Mouse (Mus musculus): ENCODE data around the gene Zcchc7. TPM values are rescaled to one million over a fixed set of nuclear protein-coding genes. Genes with fewer than 3 reads are reported as not detected.
"Not testable (repeated sequence)": the region's sequence is repeated elsewhere in the genome, so short reads cannot be mapped to it uniquely, and the experiment has no call there.

Gene Zcchc7
- polyA plus RNA-seq, 1 experiment from 2014 or later: 24.7 TPM

DNA sequence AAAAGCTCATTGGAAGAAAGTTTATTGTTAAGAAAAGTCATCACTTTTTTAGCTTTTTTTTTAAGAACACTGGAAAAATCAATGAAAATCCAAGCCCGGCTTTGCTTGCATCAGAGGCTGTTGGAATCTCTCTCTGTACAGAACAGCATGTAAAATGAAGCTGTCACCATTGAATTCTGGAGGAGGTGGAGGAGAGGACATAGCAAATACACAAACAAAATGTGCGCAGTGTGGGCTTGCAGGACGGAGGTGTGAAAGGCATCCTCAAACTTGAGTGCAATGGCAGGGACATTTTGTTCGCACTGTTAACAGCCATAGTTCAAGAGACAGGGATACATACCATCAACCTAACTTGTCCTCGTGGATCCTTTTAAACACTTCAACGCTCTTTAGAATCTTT lies 176.1 kb downstream of the Zcchc7 start:
- 95% methylated on average over 6 of the region's 6 CpGs for WGBS
- Histone ChIP-seq H3K4me3 (no peak overlapping the region), H3K27me3 (ENCODE audit: poor library complexity, severe bottlenecking) (no peaks in the 10 kb centered on the region), H3K36me3 (replicated peaks) (peaks cover 51% of the 10 kb centered on the region), H3K9me3 (no peaks in the 10 kb centered on the region), H3K27ac (no peak overlapping the region), H3K4me1 (no peaks in the 10 kb centered on the region)
- no peak for DNase-seq (ENCODE audit: extremely low spot score, low spot score)

DNA sequence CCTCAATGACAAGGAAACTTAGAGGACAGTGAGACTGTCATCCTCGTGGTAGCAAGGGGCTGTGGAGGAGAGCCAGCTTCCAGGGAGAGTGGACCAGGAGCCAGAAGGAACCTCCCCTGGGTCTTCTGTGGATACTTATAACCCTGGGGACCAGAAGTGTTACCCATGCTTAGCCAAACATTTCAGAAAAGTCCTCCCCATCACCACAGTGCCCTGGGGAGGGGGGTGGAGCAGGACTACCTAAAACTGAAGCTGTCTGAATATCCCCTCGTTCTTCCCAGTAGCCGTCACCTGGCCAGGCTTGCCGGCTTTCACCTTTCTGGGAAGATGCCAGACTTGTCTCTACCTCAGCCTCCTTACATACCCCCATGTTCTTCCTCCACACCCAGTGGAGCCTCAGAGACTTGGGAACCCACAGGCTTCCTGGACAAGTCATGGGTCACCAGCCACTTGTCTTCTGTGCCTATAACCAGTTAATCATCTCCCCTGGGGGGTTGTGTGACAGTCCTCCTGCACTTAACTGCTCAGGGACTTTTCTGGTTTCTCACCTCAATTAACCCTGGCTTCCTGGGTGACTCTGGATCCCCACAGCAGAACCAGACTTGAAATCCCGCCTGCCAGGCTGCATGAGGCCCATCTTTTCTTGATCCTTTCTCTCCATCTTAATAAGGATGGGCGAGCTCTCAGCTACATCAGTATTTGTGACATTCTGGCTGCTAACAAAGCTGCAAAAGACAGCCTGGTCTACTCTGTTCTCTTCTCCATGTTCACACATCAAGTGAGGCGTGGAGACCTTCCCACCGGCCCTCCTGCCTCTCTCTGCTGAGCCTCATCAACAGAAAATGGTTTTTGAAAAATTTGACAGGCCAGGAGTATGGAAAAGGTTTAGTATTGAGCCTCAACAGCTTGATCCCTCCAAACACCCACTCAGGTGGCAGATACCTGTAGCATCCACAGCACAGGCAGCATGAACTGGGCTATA lies 183.0 kb downstream of the Zcchc7 start:
- Histone ChIP-seq H3K36me3 (replicated peaks) (peaks cover 3% of the 10 kb centered on the region), H3K27ac (no peak overlapping the region), H3K4me1 (0 out of 2 replicates have a peak, but pooled peaks cover 7% of the 10 kb centered on the region), H3K9me3 (no peaks in the 10 kb centered on the region), H3K27me3 (ENCODE audit: poor library complexity, severe bottlenecking) (no peaks in the 10 kb centered on the region), H3K4me3 (no peak overlapping the region)
- no peak for DNase-seq (ENCODE audit: extremely low spot score, low spot score)
- WGBS: 78% methylated on average over 8 of the region's 8 CpGs

DNA sequence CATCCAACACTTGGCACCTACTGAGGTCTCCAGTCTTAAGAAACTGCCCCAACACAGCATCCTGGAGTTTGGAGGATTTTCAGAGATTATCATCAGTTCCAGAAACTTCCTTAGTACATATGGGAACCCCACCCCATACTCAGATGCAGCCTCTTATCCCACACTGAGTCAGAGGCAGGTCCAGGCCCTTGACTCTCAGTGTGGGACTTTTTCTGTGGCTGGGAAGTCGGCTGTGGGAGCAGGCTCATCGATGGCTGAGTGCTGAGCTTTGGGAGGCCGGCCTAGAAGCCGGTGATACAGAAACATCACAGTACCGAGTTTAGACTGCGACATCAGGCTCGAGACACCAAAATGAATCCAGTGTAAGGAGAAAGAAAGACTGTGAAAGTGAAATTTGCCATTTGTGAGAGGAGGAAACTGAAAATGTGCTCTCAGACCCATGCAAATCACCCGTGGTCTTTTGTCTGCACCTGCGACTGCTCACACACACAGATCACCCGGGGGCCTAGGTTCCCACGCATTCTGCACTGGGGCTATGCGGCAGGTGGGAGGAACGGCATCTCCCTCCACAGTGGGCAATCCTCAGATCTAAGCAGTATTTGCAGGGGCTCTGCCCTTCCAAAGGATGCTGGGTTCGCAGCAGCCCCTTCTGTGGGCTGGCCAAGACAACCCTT lies 184.0 kb downstream of the Zcchc7 start:
- no peak overlapping the region for H3K4me3 ChIP-seq
- 0 out of 2 replicates have a peak, but pooled peaks cover 7% of the 10 kb centered on the region for H3K4me1 ChIP-seq
- no peak overlapping the region for H3K27ac ChIP-seq
- H3K27me3 ChIP-seq (ENCODE audit: poor library complexity, severe bottlenecking): no peaks in the 10 kb centered on the region
- no peaks in the 10 kb centered on the region for H3K9me3 ChIP-seq
- no peak for DNase-seq (ENCODE audit: extremely low spot score, low spot score)
- 91% methylated on average over 14 of the region's 14 CpGs for WGBS
- no peaks in the 10 kb centered on the region for H3K36me3 ChIP-seq (replicated peaks)

DNA sequence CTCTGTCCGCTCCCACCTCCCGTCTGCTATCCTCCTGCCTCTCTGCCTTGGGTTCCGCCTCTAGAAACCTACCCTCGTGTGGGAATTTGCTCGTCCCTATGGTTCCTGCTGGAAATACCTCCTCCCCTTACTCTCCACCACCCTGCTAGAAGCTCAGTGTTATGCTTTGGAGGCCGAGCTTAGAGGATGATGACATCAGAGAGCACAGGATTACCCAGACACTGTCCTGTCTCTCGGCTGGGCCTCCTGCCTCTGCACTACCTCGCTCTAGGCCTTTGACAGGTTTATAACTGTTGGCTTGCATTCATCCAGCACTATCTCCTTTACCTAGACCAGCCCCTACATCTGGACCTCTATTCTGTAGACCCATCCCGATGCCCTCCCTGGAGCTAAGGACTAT lies 184.6 kb downstream of the Zcchc7 start:
- no peak for DNase-seq (ENCODE audit: extremely low spot score, low spot score)
- Histone ChIP-seq H3K9me3 (no peaks in the 10 kb centered on the region), H3K4me1 (0 out of 2 replicates have a peak, but pooled peaks cover 7% of the 10 kb centered on the region), H3K36me3 (replicated peaks) (no peaks in the 10 kb centered on the region), H3K27me3 (ENCODE audit: poor library complexity, severe bottlenecking) (no peaks in the 10 kb centered on the region), H3K4me3 (no peak overlapping the region), H3K27ac (no peak overlapping the region)
- WGBS: 81% methylated on average over 9 of the region's 9 CpGs

DNA sequence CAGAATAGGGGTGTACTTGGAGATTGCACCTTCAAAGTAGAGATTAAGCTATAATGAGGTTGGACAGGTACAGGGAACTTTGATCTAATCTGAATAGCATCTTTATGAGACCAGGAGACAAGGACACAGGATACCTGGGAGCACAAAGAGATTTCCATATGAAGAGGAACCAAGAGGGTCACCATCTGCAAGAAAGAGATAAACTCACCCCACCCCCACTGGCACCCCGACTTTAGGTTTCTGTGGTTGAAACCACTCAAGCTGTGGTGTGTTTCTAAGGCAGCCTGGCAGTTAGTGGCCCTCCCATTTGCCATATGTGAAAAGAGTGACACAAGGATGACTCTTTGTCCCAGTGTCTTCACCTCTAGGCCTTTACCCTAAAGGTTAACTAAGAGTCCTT lies 186.6 kb downstream of the Zcchc7 start:
- WGBS: 91% methylated on average over 1 of the region's 1 CpGs
- Histone ChIP-seq H3K27ac (no peak overlapping the region), H3K9me3 (no peaks in the 10 kb centered on the region), H3K4me3 (no peak overlapping the region), H3K4me1 (0 out of 2 replicates have a peak, but pooled peaks cover 7% of the 10 kb centered on the region), H3K27me3 (ENCODE audit: poor library complexity, severe bottlenecking) (no peaks in the 10 kb centered on the region), H3K36me3 (replicated peaks) (no peaks in the 10 kb centered on the region)
- no peak for DNase-seq (ENCODE audit: extremely low spot score, low spot score)

DNA sequence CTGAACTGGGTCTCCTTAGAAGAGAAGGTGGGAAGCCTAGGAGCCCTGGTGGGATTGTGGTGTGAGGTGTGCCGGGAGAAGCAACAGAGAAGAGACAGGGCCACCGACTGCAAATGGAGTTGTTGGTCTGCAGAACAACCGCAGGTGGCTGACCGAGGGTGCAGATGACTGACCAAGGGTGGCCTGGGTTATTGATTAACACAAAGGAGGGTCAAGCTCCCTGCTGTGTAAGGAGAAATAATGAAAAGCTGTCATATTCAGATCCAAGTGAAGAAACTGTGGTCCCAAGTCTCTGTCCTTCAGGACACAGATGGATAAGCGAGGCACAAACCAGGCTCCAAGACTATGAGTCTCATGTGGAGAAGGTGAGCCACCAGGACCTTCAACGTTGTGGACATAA lies 187.8 kb downstream of the Zcchc7 start:
- Histone ChIP-seq H3K27me3 (ENCODE audit: poor library complexity, severe bottlenecking) (no peaks in the 10 kb centered on the region), H3K4me3 (no peak overlapping the region), H3K27ac (no peak overlapping the region), H3K36me3 (replicated peaks) (no peaks in the 10 kb centered on the region), H3K9me3 (no peaks in the 10 kb centered on the region), H3K4me1 (0 out of 2 replicates have a peak, but pooled peaks cover 7% of the 10 kb centered on the region)
- WGBS: 90% methylated on average over 6 of the region's 6 CpGs
- no peak for DNase-seq (ENCODE audit: extremely low spot score, low spot score)

DNA sequence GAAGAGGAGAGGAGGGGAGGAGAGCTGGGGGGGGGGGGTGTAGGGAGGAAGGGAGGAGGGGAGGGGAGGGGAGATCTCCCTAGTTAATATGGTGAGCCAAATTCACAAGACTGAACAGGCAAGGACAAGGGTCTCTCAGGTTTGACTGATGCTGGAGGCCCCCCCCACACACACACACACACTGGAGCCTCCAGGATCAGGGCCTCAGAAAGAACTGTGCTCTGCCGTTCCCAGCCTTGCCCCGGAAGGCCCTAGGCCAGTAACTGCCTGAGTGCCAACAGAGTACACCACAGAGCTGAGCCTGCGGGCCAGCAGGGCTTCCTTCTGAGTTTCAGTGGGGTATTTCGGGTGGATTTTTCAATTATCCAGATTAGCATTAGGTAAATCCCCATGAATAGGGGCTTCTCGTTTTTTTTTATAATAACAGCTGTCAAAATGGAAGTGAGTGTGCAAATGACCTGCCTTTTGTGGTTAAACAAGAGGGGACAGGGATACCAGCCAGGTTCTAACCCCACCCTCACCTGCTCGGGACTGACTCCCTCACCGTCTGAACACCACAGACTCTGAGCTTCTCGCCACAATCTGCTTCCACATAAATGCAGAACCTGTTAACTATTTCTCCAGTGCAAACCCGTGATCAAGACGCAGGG lies 188.9 kb downstream of the Zcchc7 start:
- Histone ChIP-seq H3K9me3 (no peaks in the 10 kb centered on the region), H3K27ac (no peak overlapping the region), H3K36me3 (replicated peaks) (no peaks in the 10 kb centered on the region), H3K27me3 (ENCODE audit: poor library complexity, severe bottlenecking) (no peaks in the 10 kb centered on the region), H3K4me3 (no peak overlapping the region), H3K4me1 (0 out of 2 replicates have a peak, but pooled peaks cover 7% of the 10 kb centered on the region)
- no peak for DNase-seq (ENCODE audit: extremely low spot score, low spot score)
- 88% methylated on average over 10 of the region's 10 CpGs for WGBS

DNA sequence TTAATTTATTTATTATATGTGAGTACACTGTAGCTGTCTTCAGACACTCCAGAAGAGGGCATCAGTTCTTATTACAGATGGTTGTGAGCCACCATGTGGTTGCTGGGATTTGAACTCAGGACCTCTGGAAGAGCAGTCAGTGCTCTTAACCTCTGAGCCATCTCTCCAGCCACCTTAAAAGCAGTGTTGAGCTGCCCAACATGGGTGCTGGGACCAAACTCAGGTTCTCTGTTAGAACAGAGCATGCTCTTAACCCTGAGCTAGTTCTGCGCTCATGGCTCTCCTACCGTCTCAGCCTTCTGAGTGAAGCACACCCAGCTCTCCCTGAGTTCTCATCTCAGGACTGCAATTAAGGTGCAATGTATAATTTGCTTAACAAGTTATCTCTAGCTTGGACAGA lies 190.4 kb downstream of the Zcchc7 start:
- not testable (repeated sequence) for H3K4me1 ChIP-seq; H3K27ac ChIP-seq; H3K27me3 ChIP-seq (ENCODE audit: poor library complexity, severe bottlenecking); H3K4me3 ChIP-seq; H3K36me3 ChIP-seq (replicated peaks); H3K9me3 ChIP-seq; DNase-seq (ENCODE audit: extremely low spot score, low spot score)
- WGBS: 98% methylated on average over 2 of the region's 2 CpGs

DNA sequence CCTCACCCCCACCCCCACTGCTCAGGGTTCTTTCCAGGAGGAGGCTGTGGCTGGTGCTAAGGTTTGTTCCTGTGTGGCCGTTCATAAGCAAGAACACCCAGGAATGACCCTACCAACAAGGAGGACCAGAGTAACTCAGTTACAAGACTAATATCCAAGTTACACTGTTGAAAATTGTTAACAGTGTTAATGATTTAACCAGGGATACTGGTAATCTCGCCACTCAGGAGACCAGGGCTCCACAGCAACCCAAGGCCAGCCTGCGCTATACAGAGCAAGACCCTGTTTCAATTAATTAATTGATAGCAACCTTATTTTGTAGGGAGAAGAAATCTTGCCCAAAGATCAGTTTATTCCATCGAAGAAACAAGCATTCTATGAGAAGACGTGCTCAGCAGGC lies 191.8 kb downstream of the Zcchc7 start:
- Histone ChIP-seq H3K4me3 (no peak overlapping the region), H3K4me1 (no peaks in the 10 kb centered on the region), H3K9me3 (no peaks in the 10 kb centered on the region), H3K27me3 (ENCODE audit: poor library complexity, severe bottlenecking) (no peaks in the 10 kb centered on the region), H3K36me3 (replicated peaks) (no peaks in the 10 kb centered on the region), H3K27ac (no peak overlapping the region)
- WGBS: 91% methylated on average over 5 of the region's 5 CpGs
- no peak for DNase-seq (ENCODE audit: extremely low spot score, low spot score)

DNA sequence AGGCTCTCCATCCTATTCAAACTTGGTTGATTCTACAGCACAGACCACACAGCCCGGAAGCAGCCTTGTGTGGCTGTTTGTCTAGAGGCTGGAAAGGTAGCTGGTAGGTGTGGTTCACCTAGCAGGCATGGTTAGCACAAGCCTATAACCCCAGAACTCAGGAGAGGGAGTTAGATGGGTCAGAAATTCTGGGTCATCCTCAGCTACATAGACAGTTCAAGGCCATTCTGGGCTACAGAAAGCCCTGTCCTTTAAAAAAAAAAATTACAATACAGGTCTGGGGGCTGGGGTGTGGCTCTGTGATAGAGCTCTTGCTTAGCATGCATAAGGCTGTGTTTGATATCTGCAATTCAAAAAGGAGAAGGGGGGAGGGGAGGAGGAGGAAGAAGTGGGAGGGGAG lies 192.6 kb downstream of the Zcchc7 start:
- WGBS: 90% methylated on average over 1 of the region's 1 CpGs
- DNase-seq (ENCODE audit: extremely low spot score, low spot score): no peak
- no peak overlapping the region for H3K4me3 ChIP-seq

DNA sequence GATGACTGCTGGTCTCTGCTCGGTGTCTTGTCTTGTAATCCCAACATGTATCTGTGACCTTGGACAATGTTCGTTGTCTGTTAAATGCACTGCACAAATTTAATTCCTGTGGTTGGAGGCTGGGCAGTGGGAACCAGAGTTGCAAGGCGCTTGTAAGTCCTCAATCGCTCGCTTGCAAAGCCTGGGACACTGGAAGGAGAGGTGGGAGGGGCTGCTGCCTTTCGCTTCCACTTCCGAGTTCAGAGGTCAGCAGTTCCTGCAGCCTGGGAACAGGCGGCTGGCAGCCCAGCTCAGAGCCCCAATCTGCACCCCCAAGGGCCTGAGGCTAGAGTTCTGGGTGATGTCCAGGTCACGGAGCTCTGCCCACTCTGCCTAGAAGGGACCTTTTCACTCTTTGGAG lies 197.4 kb downstream of the Zcchc7 start:
- H3K27me3 ChIP-seq (ENCODE audit: poor library complexity, severe bottlenecking): no peaks in the 10 kb centered on the region
- no peaks in the 10 kb centered on the region for H3K36me3 ChIP-seq (replicated peaks)
- peaks cover 8% of the 10 kb centered on the region; the same call in 1 of the 2 replicates for H3K4me1 ChIP-seq
- 77% methylated on average over 9 of the region's 9 CpGs for WGBS
- no peaks in the 10 kb centered on the region for H3K9me3 ChIP-seq
- no peak overlapping the region for H3K4me3 ChIP-seq
- H3K27ac ChIP-seq: 0 out of 2 replicates have a peak overlapping the region, but pooled peaks have one; percentile 8
- no peak for DNase-seq (ENCODE audit: extremely low spot score, low spot score)

More for the DNA sequence above, 192.6 kb downstream of the Zcchc7 start:
- Histone ChIP-seq H3K36me3 (replicated peaks) (no peaks in the 10 kb centered on the region), H3K27ac (no peak overlapping the region), H3K27me3 (ENCODE audit: poor library complexity, severe bottlenecking) (no peaks in the 10 kb centered on the region), H3K9me3 (no peaks in the 10 kb centered on the region), H3K4me1 (peaks cover 6% of the 10 kb centered on the region; the same call in 1 of the 2 replicates)

DNA sequence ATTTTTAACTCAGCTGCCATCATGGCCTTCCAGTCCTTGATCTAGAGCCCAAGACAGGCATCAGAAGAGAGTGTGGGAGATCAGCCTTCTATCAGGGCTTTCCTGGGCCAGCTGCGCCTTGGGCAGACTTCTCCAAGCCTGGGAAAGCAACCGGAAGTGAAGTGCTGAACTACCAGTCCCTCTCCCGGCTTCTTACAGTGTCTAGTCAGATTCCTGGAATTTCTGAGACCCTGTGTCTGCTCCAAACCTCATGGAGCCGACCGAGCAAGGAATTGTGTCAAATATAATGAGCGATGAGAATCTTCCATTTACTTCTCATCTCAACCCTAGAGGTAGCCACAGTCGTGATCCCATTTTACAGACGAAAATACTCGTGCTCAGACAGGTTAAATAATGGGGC lies 203.1 kb downstream of the Zcchc7 start:
- Histone ChIP-seq H3K9me3 (no peaks in the 10 kb centered on the region), H3K4me1 (no peaks in the 10 kb centered on the region), H3K27me3 (ENCODE audit: poor library complexity, severe bottlenecking) (no peaks in the 10 kb centered on the region), H3K27ac (no peak overlapping the region), H3K36me3 (replicated peaks) (no peaks in the 10 kb centered on the region), H3K4me3 (no peak overlapping the region)
- no peak for DNase-seq (ENCODE audit: extremely low spot score, low spot score)
- WGBS: 91% methylated on average over 9 of the region's 9 CpGs
